Mouse (Mus musculus): Measurements from ENCODE around the gene Tmem179. TPM values are rescaled to one million over a fixed set of nuclear protein-coding genes. Genes with fewer than 3 reads are reported as not detected.

Gene Tmem179
- polyA plus RNA-seq, 1 experiment from 2014 or later = 0.57 TPM

GRCm38 (mm10) chr12:112541483-112542091, 25.0 kb upstream of the Tmem179 start:
- Histone ChIP-seq H3K4me2 (replicated peaks; ENCODE audit: low read depth, low read length) (no peak overlapping the region), H3K4me1 (ENCODE audit: control insufficient read depth, insufficient read depth, low read length) (0 out of 2 replicates have a peak, but pooled peaks cover 3% of the 10 kb centered on the region), H3K36me3 (ENCODE audit: control insufficient read depth, insufficient read depth, low read length) (no peaks in the 10 kb centered on the region), H3K27me3 (ENCODE audit: control insufficient read depth, insufficient read depth, low read length) (no peaks in the 10 kb centered on the region), H3K9ac (ENCODE audit: low read depth, low read length) (no peak overlapping the region), H3K4me3 (ENCODE audit: low read length) (no peak overlapping the region), H3K27ac (ENCODE audit: low read depth, low read length) (peak overlapping the region; percentile 42; the same call in 1 of the 2 replicates), H3K9me3 (ENCODE audit: control insufficient read depth, low read length) (no peaks in the 10 kb centered on the region)
- 77% methylated on average over 8 of the region's 8 CpGs for whole genome bisulfite sequencing
- ATAC-seq (ENCODE audit: low FRiP score, low TSS enrichment) = no peak

DNA sequence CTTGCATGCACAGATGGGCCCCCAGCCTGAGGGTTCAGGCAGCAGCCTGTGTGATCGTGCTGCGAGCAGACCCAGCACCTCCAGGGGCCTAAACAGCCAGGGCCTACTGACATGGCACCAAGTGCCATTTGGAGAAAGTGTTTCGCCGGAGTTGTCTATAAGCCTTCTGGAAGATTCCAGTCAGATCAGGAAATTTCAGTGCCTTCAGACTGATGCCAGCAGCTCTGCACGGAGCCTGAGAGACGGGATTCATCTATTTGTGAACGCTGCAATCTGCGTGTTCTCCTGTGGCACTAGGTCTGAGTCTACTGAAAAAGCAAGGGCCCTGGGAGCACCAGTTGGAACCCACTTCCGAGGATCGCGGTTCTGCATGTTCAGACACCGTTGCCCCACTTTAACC, 23.8 kb upstream of the Tmem179 start:
- no peaks in the 10 kb centered on the region for H3K9me3 ChIP-seq (ENCODE audit: control insufficient read depth, low read length)
- no peak for ATAC-seq (ENCODE audit: low FRiP score, low TSS enrichment)
- 96% methylated on average over 12 of the region's 12 CpGs for WGBS
- H3K9ac ChIP-seq (ENCODE audit: low read depth, low read length) = no peak overlapping the region
- no peaks in the 10 kb centered on the region for H3K27me3 ChIP-seq (ENCODE audit: control insufficient read depth, insufficient read depth, low read length)
- no peak overlapping the region for H3K4me2 ChIP-seq (replicated peaks; ENCODE audit: low read depth, low read length)
- 0 out of 2 replicates have a peak, but pooled peaks cover 2% of the 10 kb centered on the region for H3K4me1 ChIP-seq (ENCODE audit: control insufficient read depth, insufficient read depth, low read length)
- no peaks in the 10 kb centered on the region for H3K36me3 ChIP-seq (ENCODE audit: control insufficient read depth, insufficient read depth, low read length)
- no peak overlapping the region for H3K27ac ChIP-seq (ENCODE audit: low read depth, low read length)
- no peak overlapping the region for H3K4me3 ChIP-seq (ENCODE audit: low read length)

DNA sequence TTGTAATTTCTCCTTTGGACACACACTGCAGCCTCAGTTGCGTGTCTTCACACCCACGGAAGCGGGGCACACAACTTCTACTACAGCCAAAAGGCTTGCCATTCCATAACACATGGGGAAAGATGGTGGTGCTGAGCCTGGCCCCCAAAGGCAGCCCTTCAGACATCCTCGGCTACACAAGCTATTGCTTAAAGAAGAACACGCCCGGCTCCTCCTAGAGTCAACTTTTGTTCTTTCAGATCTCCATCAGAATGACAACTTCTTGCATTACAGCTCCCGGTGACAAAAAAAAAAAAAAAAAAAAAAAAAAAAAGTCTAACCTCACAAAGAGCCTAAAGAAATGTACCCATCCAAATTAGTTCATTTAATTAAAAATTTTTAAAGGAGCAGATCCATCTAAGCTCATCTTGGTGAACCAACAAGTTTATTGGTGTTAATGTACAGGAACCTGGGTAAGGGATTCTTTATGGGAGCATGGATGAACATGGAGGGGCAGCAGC, 23.0 kb upstream of the Tmem179 start:
- no peak overlapping the region for H3K4me3 ChIP-seq (ENCODE audit: low read length)
- no peak for ATAC-seq (ENCODE audit: low FRiP score, low TSS enrichment)
- WGBS = 91% methylated on average over 7 of the region's 7 CpGs
- H3K9ac ChIP-seq (ENCODE audit: low read depth, low read length) = no peak overlapping the region
- no peaks in the 10 kb centered on the region for H3K4me1 ChIP-seq (ENCODE audit: control insufficient read depth, insufficient read depth, low read length)
- no peaks in the 10 kb centered on the region for H3K27me3 ChIP-seq (ENCODE audit: control insufficient read depth, insufficient read depth, low read length)
- no peak overlapping the region for H3K4me2 ChIP-seq (replicated peaks; ENCODE audit: low read depth, low read length)
- no peak overlapping the region for H3K27ac ChIP-seq (ENCODE audit: low read depth, low read length)
- H3K9me3 ChIP-seq (ENCODE audit: control insufficient read depth, low read length) = no peaks in the 10 kb centered on the region
- no peaks in the 10 kb centered on the region for H3K36me3 ChIP-seq (ENCODE audit: control insufficient read depth, insufficient read depth, low read length)

DNA sequence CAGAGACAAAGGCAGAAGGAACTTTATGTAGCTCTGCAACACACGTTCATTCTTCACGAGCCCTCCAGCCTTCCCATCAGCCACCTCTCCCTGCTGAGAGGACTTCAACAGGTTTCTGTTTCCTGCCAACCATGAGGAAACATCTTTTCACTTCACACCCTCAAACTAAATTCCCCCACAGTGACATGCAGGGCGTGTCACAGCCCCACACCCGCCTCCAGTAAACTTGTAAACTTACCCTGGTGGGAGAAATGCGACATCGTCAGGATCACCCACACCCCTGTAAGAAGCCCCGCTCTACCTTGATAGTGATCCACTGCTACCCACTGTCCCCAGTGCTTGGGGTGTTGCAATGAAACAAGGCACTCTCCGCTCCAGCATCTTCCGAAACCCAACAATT, 21.8 kb upstream of the Tmem179 start:
- no peak overlapping the region for H3K4me2 ChIP-seq (replicated peaks; ENCODE audit: low read depth, low read length)
- H3K36me3 ChIP-seq (ENCODE audit: control insufficient read depth, insufficient read depth, low read length) = no peaks in the 10 kb centered on the region
- H3K4me3 ChIP-seq (ENCODE audit: low read length) = no peak overlapping the region
- H3K27me3 ChIP-seq (ENCODE audit: control insufficient read depth, insufficient read depth, low read length) = no peaks in the 10 kb centered on the region
- ATAC-seq (ENCODE audit: low FRiP score, low TSS enrichment) = no peak
- H3K4me1 ChIP-seq (ENCODE audit: control insufficient read depth, insufficient read depth, low read length) = no peaks in the 10 kb centered on the region
- H3K9ac ChIP-seq (ENCODE audit: low read depth, low read length) = no peak overlapping the region
- no peaks in the 10 kb centered on the region for H3K9me3 ChIP-seq (ENCODE audit: control insufficient read depth, low read length)
- H3K27ac ChIP-seq (ENCODE audit: low read depth, low read length) = no peak overlapping the region
- 82% methylated on average over 9 of the region's 9 CpGs for WGBS

DNA sequence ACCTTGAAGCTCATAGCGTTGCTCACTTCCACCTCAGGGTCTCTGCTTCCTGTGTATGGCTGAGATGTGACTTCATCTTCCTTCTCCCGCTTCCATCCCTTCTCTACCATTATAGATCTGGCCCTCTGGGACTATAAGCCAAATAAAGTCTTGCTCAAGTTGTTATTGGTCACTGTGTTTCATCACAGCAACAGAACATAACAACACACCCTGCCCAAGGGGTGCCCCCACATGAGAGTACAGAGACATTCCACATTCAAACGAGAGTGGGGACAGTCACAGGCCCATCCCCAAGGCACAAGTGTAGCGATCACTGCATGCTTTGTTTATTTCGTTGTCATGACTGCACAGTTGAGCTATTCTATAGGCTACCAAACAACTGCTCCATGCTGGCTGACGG, 20.7 kb upstream of the Tmem179 start:
- H3K36me3 ChIP-seq (ENCODE audit: control insufficient read depth, insufficient read depth, low read length) = no peaks in the 10 kb centered on the region
- H3K9me3 ChIP-seq (ENCODE audit: control insufficient read depth, low read length) = no peaks in the 10 kb centered on the region
- H3K27me3 ChIP-seq (ENCODE audit: control insufficient read depth, insufficient read depth, low read length) = no peaks in the 10 kb centered on the region
- WGBS = 81% methylated on average over 6 of the region's 6 CpGs
- H3K4me1 ChIP-seq (ENCODE audit: control insufficient read depth, insufficient read depth, low read length) = 0 out of 2 replicates have a peak, but pooled peaks cover 4% of the 10 kb centered on the region
- H3K27ac ChIP-seq (ENCODE audit: low read depth, low read length) = no peak overlapping the region
- H3K4me2 ChIP-seq (replicated peaks; ENCODE audit: low read depth, low read length) = no peak overlapping the region
- H3K9ac ChIP-seq (ENCODE audit: low read depth, low read length) = no peak overlapping the region
- no peak for ATAC-seq (ENCODE audit: low FRiP score, low TSS enrichment)
- no peak overlapping the region for H3K4me3 ChIP-seq (ENCODE audit: low read length)

DNA sequence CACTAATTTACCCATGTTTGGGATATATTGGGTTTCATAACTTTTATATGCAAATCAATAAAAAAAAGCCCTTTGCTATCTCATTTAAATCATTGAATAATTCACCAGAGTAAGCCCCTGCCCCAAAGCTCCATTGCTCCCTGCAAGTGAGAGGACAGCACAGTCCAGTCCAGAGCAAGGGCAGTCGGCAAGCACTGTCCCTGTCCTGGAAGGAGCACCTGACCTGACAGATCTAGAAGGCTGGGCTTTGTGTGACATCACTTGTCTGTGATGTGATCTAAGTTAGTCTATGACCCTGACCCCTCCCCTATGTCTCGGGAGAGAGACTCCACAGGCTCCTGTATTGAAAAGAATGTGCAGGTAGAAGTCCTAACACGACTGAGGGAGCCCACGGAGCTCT, 17.2 kb upstream of the Tmem179 start:
- H3K4me1 ChIP-seq (ENCODE audit: control insufficient read depth, insufficient read depth, low read length) = 0 out of 2 replicates have a peak, but pooled peaks cover 4% of the 10 kb centered on the region
- H3K9me3 ChIP-seq (ENCODE audit: control insufficient read depth, low read length) = no peaks in the 10 kb centered on the region
- WGBS = 58% methylated on average over 4 of the region's 4 CpGs
- H3K4me3 ChIP-seq (ENCODE audit: low read length) = no peak overlapping the region
- H3K27ac ChIP-seq (ENCODE audit: low read depth, low read length) = no peak overlapping the region
- ATAC-seq (ENCODE audit: low FRiP score, low TSS enrichment) = no peak
- no peaks in the 10 kb centered on the region for H3K27me3 ChIP-seq (ENCODE audit: control insufficient read depth, insufficient read depth, low read length)
- H3K4me2 ChIP-seq (replicated peaks; ENCODE audit: low read depth, low read length) = no peak overlapping the region
- no peak overlapping the region for H3K9ac ChIP-seq (ENCODE audit: low read depth, low read length)
- H3K36me3 ChIP-seq (ENCODE audit: control insufficient read depth, insufficient read depth, low read length) = no peaks in the 10 kb centered on the region

GRCm38 (mm10) chr12:112518105-112518504, 1.6 kb upstream of the Tmem179 start:
- Histone ChIP-seq H3K36me3 (ENCODE audit: control insufficient read depth, insufficient read depth, low read length) (no peaks in the 10 kb centered on the region), H3K9me3 (ENCODE audit: control insufficient read depth, low read length) (no peaks in the 10 kb centered on the region), H3K4me3 (ENCODE audit: low read length) (no peak overlapping the region), H3K4me1 (ENCODE audit: control insufficient read depth, insufficient read depth, low read length) (peaks cover 7% of the 10 kb centered on the region; the same call in 1 of the 2 replicates), H3K9ac (ENCODE audit: low read depth, low read length) (no peak overlapping the region), H3K4me2 (replicated peaks; ENCODE audit: low read depth, low read length) (no peak overlapping the region), H3K27me3 (ENCODE audit: control insufficient read depth, insufficient read depth, low read length) (no peaks in the 10 kb centered on the region), H3K27ac (ENCODE audit: low read depth, low read length) (no peak overlapping the region)
- WGBS = 60% methylated on average over 4 of the region's 4 CpGs
- no peak for ATAC-seq (ENCODE audit: low FRiP score, low TSS enrichment)

- Histone ChIP-seq H3K9ac (ENCODE audit: low read depth, low read length) (no peak overlapping the region), H3K36me3 (ENCODE audit: control insufficient read depth, insufficient read depth, low read length) (no peaks in the 10 kb centered on the region), H3K27me3 (ENCODE audit: control insufficient read depth, insufficient read depth, low read length) (peaks cover 10% of the 10 kb centered on the region; the same call in 1 of the 2 replicates), H3K4me1 (ENCODE audit: control insufficient read depth, insufficient read depth, low read length) (peaks cover 7% of the 10 kb centered on the region; the same call in 1 of the 2 replicates), H3K4me2 (replicated peaks; ENCODE audit: low read depth, low read length) (no peak overlapping the region), H3K4me3 (ENCODE audit: low read length) (no peak overlapping the region), H3K27ac (ENCODE audit: low read depth, low read length) (no peak overlapping the region), H3K9me3 (ENCODE audit: control insufficient read depth, low read length) (no peaks in the 10 kb centered on the region)
- no peak for ATAC-seq (ENCODE audit: low FRiP score, low TSS enrichment)
- 55% methylated on average over 3 of the region's 3 CpGs for WGBS
These were observed 1.6 kb downstream of the Tmem179 start for GRCm38 (mm10) chr12:112514897-112515296.

GRCm38 (mm10) chr12:112510733-112511372, 5.7 kb downstream of the Tmem179 start:
- H3K4me2 ChIP-seq (replicated peaks; ENCODE audit: low read depth, low read length) = peak overlapping the region; percentile 64
- H3K27me3 ChIP-seq (ENCODE audit: control insufficient read depth, insufficient read depth, low read length) = peaks cover 19% of the 10 kb centered on the region; the same call in 1 of the 2 replicates
- H3K9ac ChIP-seq (ENCODE audit: low read depth, low read length) = no peak overlapping the region
- H3K9me3 ChIP-seq (ENCODE audit: control insufficient read depth, low read length) = no peaks in the 10 kb centered on the region
- H3K36me3 ChIP-seq (ENCODE audit: control insufficient read depth, insufficient read depth, low read length) = no peaks in the 10 kb centered on the region
- WGBS = 4% methylated on average over 62 of the region's 62 CpGs
- peak; percentile 86 for ATAC-seq (ENCODE audit: low FRiP score, low TSS enrichment)
- H3K4me3 ChIP-seq (ENCODE audit: low read length) = peak overlapping the region; percentile 27
- no peak overlapping the region for H3K27ac ChIP-seq (ENCODE audit: low read depth, low read length)
- no peaks in the 10 kb centered on the region; the same call in 1 of the 2 replicates for H3K4me1 ChIP-seq (ENCODE audit: control insufficient read depth, insufficient read depth, low read length)
